Mouse (Mus musculus) intestine, embryonic 14.5 days (tissue): Measurements from ENCODE around the gene Ociad2. TPM values are rescaled to one million over a fixed set of nuclear protein-coding genes. Genes with fewer than 3 reads are reported as not detected.

ENCODE experiments used
- ATAC-seq: fragments of 200-750 bp; cut with Nextera tagmentation; replicated peaks from 2 replicates; pipeline ENCODE4 v1.8.0; 2017; ENCODE audit warnings: low read depth, moderate number of reproducible peaks, moderate TSS enrichment, moderate library complexity; ENCODE audit not compliant: low FRiP score, low TSS enrichment
- DNase-seq: peaks from one replicate; pipeline ENCODE4 v3.0.0-alpha.2; 2018; ENCODE audit warnings: low spot score
- H3K27ac ChIP-seq: fragments of 300-500 bp; sonication (generic); 2 replicates; pipeline ENCODE4 v1.5.1; 2014; ENCODE audit warnings: low read depth, mild to moderate bottlenecking, control low read depth
- H3K27me3 ChIP-seq: fragments of 300-500 bp; sonication (generic); replicated peaks from 2 replicates; pipeline ENCODE4 v1.6.1; 2014; ENCODE audit warnings: low read length, control low read depth; ENCODE audit not compliant: control insufficient read depth, insufficient read depth
- H3K36me3 ChIP-seq: fragments of 300-500 bp; sonication (generic); 2 replicates; pipeline ENCODE4 v1.6.1; 2014; ENCODE audit warnings: low read length, control low read depth; ENCODE audit not compliant: control insufficient read depth, insufficient read depth
- H3K4me1 ChIP-seq: fragments of 300-500 bp; sonication (generic); replicated peaks from 2 replicates; pipeline ENCODE4 v1.6.1; 2014; ENCODE audit warnings: low read length, control low read depth, mixed read lengths; ENCODE audit not compliant: control insufficient read depth, insufficient read depth
- H3K4me2 ChIP-seq: fragments of 300-500 bp; sonication (generic); 2 replicates; pipeline ENCODE4 v1.6.1; 2014; ENCODE audit warnings: low read length
- H3K4me3 ChIP-seq: fragments of 300-500 bp; sonication (generic); 2 replicates; pipeline ENCODE4 v1.5.1; 2014; ENCODE audit warnings: low read depth, low read length, control low read depth, mixed read lengths
- H3K9ac ChIP-seq: fragments of 300-500 bp; sonication (generic); 2 replicates; pipeline ENCODE4 v1.6.1; 2014; ENCODE audit warnings: mild to moderate bottlenecking, low read length
- H3K9me3 ChIP-seq: fragments of 300-500 bp; sonication (generic); 2 replicates; pipeline ENCODE4 v1.6.1; 2016; ENCODE audit warnings: low read length, control low read depth; ENCODE audit not compliant: control insufficient read depth
- WGBS: fragments of 180-500 bp; shearing (Covaris S2); extraction: QIAGEN DNeasy Blood & Tissue Kit; methylation state at CpG from one replicate; pipeline ENCODE4 v1.1.7; 2014; 5-methylcytosine and 5-hydroxymethylcytosine counted together
- polyA plus RNA-seq: library from polyadenylated mRNA; unstranded; fragments of >200 nt; fragmentation: Nextera tagmentation; extraction: Ambion mirVana; gene quantifications from 2 replicates; pipeline ENCODE4 v1.2.1, GENCODE M21; 2014

The Ociad2 gene
- polyA plus RNA-seq, 1 experiment from 2014 or later = 131 TPM

DNA sequence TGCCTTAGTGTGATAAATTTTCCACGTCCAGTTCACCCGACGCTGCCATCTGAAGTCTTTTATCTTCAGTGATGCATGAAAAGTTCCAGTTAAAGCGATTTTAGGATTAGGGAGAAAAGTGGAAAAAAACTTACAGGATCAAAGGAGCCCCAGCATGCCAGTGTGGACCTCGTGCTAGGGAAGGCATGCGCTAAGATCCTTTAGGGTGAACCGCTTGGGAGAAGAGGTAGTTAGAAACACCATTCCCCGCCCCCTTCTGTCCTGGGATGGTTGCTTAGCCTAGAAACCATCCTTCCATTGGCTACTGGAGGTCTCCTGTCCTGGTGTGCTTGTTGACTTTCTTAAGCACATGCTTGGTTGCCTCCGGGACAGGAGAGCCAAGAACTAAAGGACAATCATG is 35.2 kb upstream of the Ociad2 start:
- no peak overlapping the region for H3K4me3 ChIP-seq
- whole genome bisulfite sequencing = 77% methylated on average over 9 of the region's 9 CpGs
- DNase-seq = no peak

GRCm38 (mm10) chr5:73373184-73373583 is 32.4 kb upstream of the Ociad2 start:
- Histone ChIP-seq H3K9me3 (no peaks in the 10 kb centered on the region), H3K4me2 (no peak overlapping the region), H3K9ac (no peak overlapping the region), H3K36me3 (no peaks in the 10 kb centered on the region), H3K27me3 (no peaks in the 10 kb centered on the region), H3K4me3 (no peak overlapping the region), H3K4me1 (no peaks in the 10 kb centered on the region), H3K27ac (no peak overlapping the region)
- ATAC-seq = no peak
- WGBS = 42% methylated on average over 3 of the region's 3 CpGs
- no peak for DNase-seq

More for the DNA sequence above, 35.2 kb upstream of the Ociad2 start:
- ATAC-seq = no peak
- Histone ChIP-seq H3K9ac (no peak overlapping the region), H3K4me1 (no peaks in the 10 kb centered on the region), H3K27ac (no peak overlapping the region), H3K27me3 (no peaks in the 10 kb centered on the region), H3K36me3 (no peaks in the 10 kb centered on the region), H3K9me3 (no peaks in the 10 kb centered on the region), H3K4me2 (no peak overlapping the region)

- no peaks in the 10 kb centered on the region for H3K4me1 ChIP-seq
- H3K4me3 ChIP-seq = no peak overlapping the region
- no peak overlapping the region for H3K4me2 ChIP-seq
- H3K9me3 ChIP-seq = no peaks in the 10 kb centered on the region
- no peaks in the 10 kb centered on the region for H3K36me3 ChIP-seq
- H3K27ac ChIP-seq = no peak overlapping the region
- 73% methylated on average over 5 of the region's 5 CpGs for whole genome bisulfite sequencing
- no peaks in the 10 kb centered on the region for H3K27me3 ChIP-seq
- no peak overlapping the region for H3K9ac ChIP-seq
- DNase-seq (no peak), ATAC-seq (no peak)
Observed at GRCm38 (mm10) chr5:73372601-73373000, 31.8 kb upstream of the Ociad2 start.

- WGBS = 50% methylated on average over 3 of the region's 3 CpGs
- Histone ChIP-seq H3K4me3 (no peak overlapping the region), H3K9ac (no peak overlapping the region), H3K4me1 (no peaks in the 10 kb centered on the region), H3K36me3 (no peaks in the 10 kb centered on the region), H3K27ac (no peak overlapping the region), H3K9me3 (no peaks in the 10 kb centered on the region), H3K27me3 (no peaks in the 10 kb centered on the region), H3K4me2 (no peak overlapping the region)
- DNase-seq (no peak), ATAC-seq (no peak)
Observed at GRCm38 (mm10) chr5:73369731-73370130, 28.9 kb upstream of the Ociad2 start.

DNA sequence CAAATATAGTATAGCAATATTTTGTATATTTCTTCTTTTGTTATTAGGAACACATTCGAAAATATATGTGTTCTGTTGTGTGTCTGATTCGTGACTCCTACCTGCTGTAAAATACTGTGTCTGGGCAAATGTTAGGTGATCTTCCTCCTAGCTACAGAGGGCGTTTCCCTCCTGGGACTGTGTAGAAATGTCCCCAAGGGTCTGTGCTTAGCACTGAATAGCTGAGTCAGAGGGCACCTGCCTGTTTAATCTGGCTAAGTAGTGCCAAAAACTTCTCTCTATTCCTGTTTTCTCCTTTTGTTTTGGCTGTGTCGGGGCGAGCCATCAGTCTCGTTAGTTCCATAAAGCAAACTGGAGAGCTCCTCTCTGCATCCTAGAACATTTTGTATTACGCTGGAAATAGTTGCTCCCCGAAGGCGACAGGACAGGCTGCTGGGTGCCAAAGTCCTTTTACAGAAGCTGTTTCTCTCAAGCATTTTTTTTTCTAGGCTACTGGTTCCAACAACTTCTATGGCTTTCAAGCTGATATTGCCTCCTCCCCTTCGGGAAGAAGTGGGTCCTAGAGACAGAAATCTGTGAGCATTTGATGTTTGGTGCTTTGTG is 28.1 kb upstream of the Ociad2 start:
- no peak overlapping the region for H3K27ac ChIP-seq
- no peaks in the 10 kb centered on the region for H3K9me3 ChIP-seq
- H3K27me3 ChIP-seq = no peaks in the 10 kb centered on the region
- H3K4me1 ChIP-seq = no peaks in the 10 kb centered on the region
- no peaks in the 10 kb centered on the region for H3K36me3 ChIP-seq
- ATAC-seq (no peak), DNase-seq (no peak)
- no peak overlapping the region for H3K9ac ChIP-seq
- 78% methylated on average over 10 of the region's 10 CpGs for WGBS
- H3K4me2 ChIP-seq = no peak overlapping the region
- no peak overlapping the region for H3K4me3 ChIP-seq

- Histone ChIP-seq H3K4me3 (no peak overlapping the region), H3K9ac (no peak overlapping the region), H3K27me3 (no peaks in the 10 kb centered on the region), H3K9me3 (no peaks in the 10 kb centered on the region), H3K4me1 (no peaks in the 10 kb centered on the region), H3K36me3 (no peaks in the 10 kb centered on the region), H3K4me2 (no peak overlapping the region), H3K27ac (no peak overlapping the region)
- 76% methylated on average over 4 of the region's 4 CpGs for WGBS
- ATAC-seq (no peak), DNase-seq (no peak)
Observed at GRCm38 (mm10) chr5:73367906-73368305, 27.1 kb upstream of the Ociad2 start.

- H3K36me3 ChIP-seq = no peaks in the 10 kb centered on the region
- H3K4me1 ChIP-seq = peaks cover 11% of the 10 kb centered on the region
- no peaks in the 10 kb centered on the region for H3K9me3 ChIP-seq
- no peaks in the 10 kb centered on the region for H3K27me3 ChIP-seq
- DNase-seq (no peak), ATAC-seq (no peak)
- no peak overlapping the region for H3K4me2 ChIP-seq
- no peak overlapping the region for H3K4me3 ChIP-seq
- 90% methylated on average over 2 of the region's 2 CpGs for WGBS
- H3K9ac ChIP-seq = no peak overlapping the region
- no peak overlapping the region for H3K27ac ChIP-seq
Observed at GRCm38 (mm10) chr5:73364107-73364864, 23.5 kb upstream of the Ociad2 start.

DNA sequence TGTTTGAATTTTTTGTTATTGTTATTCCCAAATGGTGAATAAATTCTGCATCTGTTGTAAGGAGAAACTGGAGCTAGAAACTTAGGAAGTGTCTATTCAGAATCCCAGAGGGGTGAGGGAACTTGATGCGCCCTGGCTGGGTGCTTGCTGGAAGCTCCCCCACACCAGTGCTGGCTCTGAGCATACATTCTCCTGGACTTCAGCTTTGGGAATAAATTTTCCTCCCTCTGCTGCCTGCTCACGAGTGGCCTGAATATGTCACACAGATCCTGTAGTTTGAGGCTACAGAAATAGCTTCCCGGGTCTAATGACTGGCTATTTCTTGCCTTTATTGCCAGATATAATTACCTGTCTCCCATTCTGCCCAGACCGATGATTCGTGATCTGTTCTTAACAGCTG is 22.0 kb upstream of the Ociad2 start:
- Histone ChIP-seq H3K4me2 (no peak overlapping the region), H3K27me3 (no peaks in the 10 kb centered on the region), H3K9me3 (no peaks in the 10 kb centered on the region), H3K4me1 (peaks cover 13% of the 10 kb centered on the region), H3K27ac (no peak overlapping the region), H3K4me3 (no peak overlapping the region), H3K36me3 (no peaks in the 10 kb centered on the region), H3K9ac (no peak overlapping the region)
- ATAC-seq (no peak), DNase-seq (no peak)
- WGBS = 75% methylated on average over 5 of the region's 5 CpGs

- Histone ChIP-seq H3K36me3 (no peaks in the 10 kb centered on the region), H3K4me2 (no peak overlapping the region), H3K4me3 (no peak overlapping the region), H3K27me3 (no peaks in the 10 kb centered on the region), H3K4me1 (peaks cover 13% of the 10 kb centered on the region), H3K27ac (no peak overlapping the region), H3K9ac (no peak overlapping the region), H3K9me3 (no peaks in the 10 kb centered on the region)
- DNase-seq (no peak), ATAC-seq (no peak)
- WGBS = 91% methylated on average over 7 of the region's 7 CpGs
Observed at GRCm38 (mm10) chr5:73362338-73362737, 21.5 kb upstream of the Ociad2 start.
